Mouse (Mus musculus): Measurements from ENCODE around the gene Adamtsl3.
"Not testable (repeated sequence)": the region's sequence is repeated elsewhere in the genome, so short reads cannot be mapped to it uniquely, and the experiment has no call there.

The Adamtsl3 gene

DNA sequence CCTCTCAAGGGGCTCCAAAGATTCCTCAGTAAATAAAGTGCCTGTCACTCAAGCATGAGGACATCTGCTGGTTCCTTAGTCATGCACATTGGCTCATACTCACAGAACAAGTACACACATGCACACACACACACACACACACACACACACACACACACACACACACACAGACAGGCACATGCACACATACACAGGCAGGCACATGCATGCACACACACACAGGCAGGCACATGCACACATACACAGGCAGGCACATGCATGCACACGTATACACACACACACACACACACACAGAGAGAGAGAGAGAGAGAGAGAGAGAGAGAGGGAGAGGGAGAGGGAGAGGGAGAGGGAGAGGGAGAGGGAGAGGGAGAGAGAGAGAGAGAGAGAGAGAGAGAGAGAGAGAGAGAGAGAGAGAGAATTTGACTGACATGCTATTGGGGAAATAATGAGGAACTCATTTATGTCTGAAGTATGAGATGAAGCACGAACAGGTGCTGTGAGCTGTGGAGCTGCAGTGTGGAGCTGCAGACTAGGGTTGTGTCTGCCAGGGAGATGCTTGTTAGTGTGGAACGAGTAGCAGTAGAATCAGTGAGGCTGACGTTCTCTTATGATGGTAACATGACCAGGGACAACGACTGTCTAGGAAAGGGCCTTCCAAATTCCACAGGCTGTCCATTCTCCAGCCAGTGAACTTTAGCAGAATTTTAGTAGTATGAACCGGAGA, 85.0 kb downstream of the Adamtsl3 start:
- DNase-seq (ENCODE audit: low read depth, low spot score): not testable (repeated sequence)

GRCm38 (mm10) chr7:82422561-82422960, 87.1 kb downstream of the Adamtsl3 start:
- peak; percentile 92 for DNase-seq (ENCODE audit: low read depth, low spot score)

GRCm38 (mm10) chr7:82423602-82424001, 88.1 kb downstream of the Adamtsl3 start:
- DNase-seq (ENCODE audit: low read depth, low spot score): peak; percentile 60

DNA sequence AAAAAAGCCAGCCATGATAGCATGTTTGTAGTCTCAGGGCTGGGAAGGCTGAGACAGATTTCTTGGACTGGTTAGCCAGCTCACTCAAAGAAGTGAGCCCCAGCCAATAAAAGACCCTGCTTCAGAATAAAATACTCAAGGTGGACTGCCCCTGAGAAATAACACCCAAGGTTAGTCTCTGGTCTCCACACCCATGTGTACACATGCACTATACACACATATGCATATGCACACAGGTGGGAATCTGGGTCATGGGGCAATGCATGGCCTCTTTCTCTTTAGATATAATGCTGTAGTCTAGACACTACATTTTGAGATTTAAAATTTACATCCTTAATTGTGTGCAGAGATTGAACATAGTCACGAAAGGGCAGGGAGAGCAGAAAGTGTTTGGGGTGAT, 88.8 kb downstream of the Adamtsl3 start:
- no peak for DNase-seq (ENCODE audit: low read depth, low spot score)

- no peak for DNase-seq (ENCODE audit: low read depth, low spot score)
Measured at GRCm38 (mm10) chr7:82425374-82425773, 89.9 kb downstream of the Adamtsl3 start.

- DNase-seq (ENCODE audit: low read depth, low spot score): no peak
Measured at GRCm38 (mm10) chr7:82429447-82429846, 94.0 kb downstream of the Adamtsl3 start.

DNA sequence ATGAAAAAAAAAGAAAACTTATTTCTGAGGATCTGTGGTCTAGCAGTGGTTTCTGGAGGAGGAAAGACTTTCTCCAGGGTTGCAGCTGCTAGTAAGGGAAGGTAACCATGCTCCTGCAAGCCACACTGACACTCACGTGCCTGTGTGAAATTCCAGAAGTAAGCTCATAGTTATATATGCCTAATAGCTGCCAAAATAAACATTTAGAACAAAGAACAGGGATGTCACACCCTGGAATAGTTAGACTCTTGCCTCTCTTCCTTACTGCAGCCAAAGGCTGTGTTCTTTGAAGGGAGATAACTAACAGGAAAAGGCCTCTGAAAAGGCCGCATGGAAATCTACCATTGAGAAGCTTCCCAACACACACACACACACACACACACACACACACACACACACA, 96.1 kb downstream of the Adamtsl3 start:
- peak; percentile 35 for DNase-seq (ENCODE audit: low read depth, low spot score)

- peak; percentile 68 for DNase-seq (ENCODE audit: low read depth, low spot score)
Measured at GRCm38 (mm10) chr7:82433226-82433625, 97.7 kb downstream of the Adamtsl3 start.

- peak; percentile 83 for DNase-seq (ENCODE audit: low read depth, low spot score)
Measured at GRCm38 (mm10) chr7:82458376-82458775, 122.9 kb downstream of the Adamtsl3 start.

- DNase-seq (ENCODE audit: low read depth, low spot score): peak; percentile 42
Measured at GRCm38 (mm10) chr7:82462921-82463523, 127.5 kb downstream of the Adamtsl3 start.

DNA sequence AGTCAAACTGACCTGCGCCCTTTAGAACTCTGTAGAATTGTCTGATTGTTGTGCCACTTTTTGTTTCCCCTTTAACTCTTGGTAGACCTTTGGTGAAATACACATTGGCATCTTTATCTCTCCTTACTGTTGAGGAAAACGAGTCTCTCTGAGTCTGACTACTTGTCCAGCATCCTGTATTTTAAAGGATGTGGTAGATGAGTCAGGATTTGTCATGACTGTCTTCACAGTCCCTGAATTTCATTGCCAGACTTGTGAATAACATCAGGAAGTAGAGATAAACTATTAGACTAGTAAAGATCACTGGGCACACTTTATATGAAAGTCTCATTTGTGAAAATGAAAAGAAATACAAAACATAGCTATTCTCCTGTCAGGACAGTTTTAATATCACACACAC, 128.9 kb downstream of the Adamtsl3 start:
- peak; percentile 84 for DNase-seq (ENCODE audit: low read depth, low spot score)

DNA sequence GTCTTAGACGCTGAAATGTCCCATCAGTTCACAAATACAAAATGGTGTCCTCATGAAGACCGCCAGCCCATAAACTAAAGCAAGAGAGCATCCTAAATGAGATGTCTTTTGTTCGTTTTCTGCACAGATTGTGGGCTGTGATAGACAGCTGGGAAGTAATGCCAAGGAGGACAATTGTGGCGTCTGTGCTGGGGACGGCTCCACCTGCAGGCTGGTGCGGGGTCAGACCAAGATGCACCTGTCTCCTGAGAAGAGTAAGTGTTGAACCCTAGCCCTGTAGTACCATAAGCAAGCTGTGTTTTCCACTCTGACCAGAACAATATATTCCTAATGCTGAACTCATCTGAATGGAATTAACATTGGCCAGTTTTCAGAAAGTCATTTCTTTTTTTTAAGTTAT, 129.9 kb downstream of the Adamtsl3 start:
- DNase-seq (ENCODE audit: low read depth, low spot score): peak; percentile 18

DNA sequence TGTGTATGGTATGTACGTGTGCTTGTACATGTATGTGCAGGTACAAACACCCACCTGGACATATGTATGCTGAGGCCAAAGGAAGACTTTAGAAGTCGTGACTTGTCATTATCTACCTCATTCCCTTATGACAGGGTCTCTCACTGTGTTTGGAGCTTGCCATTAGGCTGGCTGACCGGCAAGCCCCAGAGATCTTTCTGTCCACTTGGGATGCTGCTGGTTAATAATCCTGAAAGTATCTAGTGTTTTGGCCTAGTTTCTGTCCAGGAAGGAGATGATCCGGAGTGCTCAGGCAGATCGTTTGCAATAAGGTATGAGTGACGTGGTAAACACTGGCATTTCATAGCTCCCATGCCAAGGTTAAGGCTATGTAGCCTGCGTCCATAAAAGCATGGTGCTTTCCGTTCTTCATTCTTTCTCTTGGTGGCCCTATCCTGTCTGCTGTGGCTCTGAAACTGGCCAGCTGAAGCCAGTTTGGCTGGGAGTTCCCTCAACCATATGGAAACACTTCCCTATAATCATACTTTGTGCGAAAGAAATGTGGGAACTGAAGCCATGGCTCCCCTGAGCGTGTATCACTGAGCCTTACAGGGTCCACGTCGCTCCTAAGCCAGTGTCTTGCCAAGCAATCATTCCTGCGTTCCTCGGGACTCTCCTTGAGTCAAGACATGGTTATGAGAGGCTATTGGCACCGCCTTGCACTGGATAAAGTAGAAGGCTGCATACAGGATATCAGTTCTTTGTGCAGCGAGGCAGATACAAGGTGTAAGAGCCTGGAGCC, 141.1 kb downstream of the Adamtsl3 start:
- DNase-seq (ENCODE audit: low read depth, low spot score): no peak

DNA sequence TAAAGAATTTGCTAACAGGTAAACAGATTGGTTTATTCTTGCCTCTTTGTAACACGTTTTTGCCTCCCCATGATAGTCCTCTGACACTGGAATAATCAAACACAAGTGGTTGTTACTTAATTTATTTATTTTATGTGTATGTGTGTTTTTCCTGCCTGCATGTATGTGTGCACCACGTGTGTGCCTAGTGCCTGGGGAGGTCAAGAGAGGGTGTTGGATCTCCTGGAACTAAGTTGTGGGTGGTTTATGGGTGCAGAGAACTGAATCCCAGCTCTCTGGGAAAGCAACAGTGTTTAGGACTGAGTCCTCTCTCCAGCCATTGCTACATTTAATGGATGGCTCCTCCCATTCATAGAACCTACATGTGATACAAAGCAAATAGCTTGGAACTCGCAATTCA, 143.0 kb downstream of the Adamtsl3 start:
- DNase-seq (ENCODE audit: low read depth, low spot score): no peak

DNA sequence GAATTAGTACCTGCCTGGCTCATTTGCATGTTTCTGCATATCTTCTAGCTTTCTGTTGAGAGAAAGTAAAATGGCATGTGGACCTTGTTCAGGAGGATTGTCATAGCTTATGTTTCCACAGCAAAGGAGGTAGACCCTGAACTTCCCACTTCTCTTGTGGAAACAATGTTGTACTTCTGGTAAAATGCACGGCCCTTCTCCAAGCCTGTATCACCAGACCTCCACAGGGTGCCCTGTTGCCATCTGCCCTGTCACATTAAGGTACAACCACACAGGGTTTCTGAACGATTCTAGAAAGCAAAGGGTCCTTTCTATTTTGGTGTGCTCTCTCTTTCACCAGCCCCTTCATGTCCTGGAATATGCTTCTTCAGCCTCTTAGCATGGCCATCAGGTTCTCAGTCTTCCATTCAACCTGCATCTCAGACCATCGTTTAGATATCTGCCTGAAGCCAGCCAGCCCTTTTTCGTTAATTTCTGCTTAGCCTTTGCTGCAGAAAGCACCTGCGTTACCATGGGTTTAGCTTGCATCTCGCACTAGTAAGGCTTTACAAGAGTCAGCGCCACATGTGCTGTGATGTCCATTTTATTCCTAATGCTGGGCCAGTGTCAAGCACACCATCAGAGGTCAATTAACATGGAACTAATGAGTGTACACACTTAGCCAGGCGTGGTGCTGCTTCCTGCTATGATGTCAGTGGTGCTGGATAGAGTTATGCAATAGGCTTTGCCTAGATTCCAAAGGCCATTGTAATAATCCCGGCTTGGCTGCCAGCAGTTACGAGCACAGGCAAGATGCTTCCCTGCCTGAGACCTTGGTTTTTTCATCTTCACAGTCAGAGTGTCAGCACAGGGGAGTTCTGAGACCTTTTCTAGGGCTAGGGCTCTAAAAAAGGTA, 143.6 kb downstream of the Adamtsl3 start:
- peak; percentile 64 for DNase-seq (ENCODE audit: low read depth, low spot score)

DNA sequence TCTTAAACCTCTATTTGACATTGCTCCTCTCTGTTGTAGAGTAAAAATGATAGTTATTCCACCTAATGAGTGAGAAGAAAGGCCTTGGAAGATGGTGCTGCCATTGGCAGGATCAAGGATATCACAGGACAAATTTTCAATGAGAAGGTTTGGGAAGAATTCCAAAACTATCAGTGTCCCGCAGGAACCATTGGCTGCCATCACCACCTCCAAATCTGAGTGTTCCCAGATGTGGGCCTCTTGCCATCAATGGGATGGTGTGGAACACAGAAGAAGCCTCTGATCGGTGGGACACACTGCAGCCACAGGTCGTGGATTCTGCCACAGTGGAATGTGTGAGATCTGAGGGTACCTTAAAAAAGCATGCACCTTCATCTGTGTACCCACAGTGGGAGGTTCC, 147.9 kb downstream of the Adamtsl3 start:
- DNase-seq (ENCODE audit: low read depth, low spot score): no peak

GRCm38 (mm10) chr7:82484834-82485233, 149.3 kb downstream of the Adamtsl3 start:
- DNase-seq (ENCODE audit: low read depth, low spot score): no peak

DNA sequence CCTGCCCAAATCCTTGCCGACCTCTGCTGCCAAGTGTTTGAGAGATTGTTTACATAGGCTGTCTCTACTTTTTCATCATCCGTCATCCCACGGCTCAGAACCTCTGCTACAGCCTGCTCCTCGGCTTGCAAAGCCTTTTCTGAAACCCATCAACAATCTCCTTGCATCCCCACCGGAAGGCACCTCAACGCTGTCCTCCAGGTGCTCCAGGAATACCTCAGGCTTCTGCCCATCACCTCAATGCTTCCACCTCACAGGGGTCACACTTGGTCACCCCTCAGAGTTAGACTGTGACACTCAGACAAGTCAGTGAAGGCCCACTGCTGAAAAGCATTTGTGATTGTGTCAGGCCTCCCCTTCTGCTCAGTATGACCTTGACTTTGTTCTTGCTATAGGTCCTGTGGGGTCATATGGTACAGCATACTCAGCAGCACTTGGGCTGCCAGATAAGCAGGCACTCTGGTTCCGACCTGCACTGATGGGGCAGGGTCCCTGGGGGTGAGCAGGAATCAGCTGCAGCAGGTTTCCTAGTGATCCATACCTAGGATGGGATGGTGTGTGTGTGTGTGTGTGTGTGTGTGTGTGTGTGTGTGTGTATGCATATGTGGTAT, 150.0 kb downstream of the Adamtsl3 start:
- no peak for DNase-seq (ENCODE audit: low read depth, low spot score)

DNA sequence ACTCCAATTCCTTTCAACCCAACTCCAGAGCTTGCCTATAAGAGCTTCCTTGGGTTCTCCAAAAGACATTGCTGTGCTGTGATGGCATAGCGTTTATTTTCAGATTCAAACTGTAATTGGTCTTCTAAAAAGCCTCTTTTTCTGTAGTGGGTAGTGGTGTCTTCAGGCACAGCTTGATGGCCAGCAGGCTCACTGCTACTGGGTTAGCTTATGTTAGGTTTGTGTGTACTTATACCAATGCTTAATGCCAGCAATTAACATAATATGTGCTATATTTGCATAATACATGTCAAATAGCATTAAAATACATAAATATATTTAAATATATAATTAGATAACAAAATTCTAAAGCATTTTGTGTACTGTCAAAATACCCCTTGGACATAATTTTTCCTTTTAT, 155.5 kb downstream of the Adamtsl3 start:
- DNase-seq (ENCODE audit: low read depth, low spot score): no peak

DNA sequence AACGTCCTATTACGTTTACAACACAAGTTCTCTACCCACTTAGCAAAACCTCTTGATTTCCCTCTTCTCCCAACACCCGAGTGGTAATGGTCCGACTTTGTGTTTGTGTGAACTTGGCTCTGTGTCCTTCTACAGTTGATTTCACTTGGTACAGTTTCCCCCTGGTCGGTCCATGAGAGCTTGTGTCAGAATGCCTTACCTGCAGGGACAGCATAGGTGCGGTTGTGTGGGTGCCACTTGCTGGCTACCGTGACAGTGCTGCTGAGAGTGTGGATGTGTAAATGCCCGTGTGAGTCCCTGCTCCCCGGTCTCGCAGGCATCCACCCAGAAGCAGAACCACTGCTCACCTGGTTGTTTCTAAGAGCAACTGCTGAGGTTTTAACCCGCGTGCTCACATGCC, 157.4 kb downstream of the Adamtsl3 start:
- no peak for DNase-seq (ENCODE audit: low read depth, low spot score)

GRCm38 (mm10) chr7:82494220-82494619, 158.7 kb downstream of the Adamtsl3 start:
- DNase-seq (ENCODE audit: low read depth, low spot score): no peak
